Mouse (Mus musculus) spleen, embryonic (tissue): Measurements from ENCODE around the gene Nlk.

Experiments used
- CTCF ChIA-PET: fragments of 350-600 bp; sonication (Branson Sonifier 250); formaldehyde crosslinking; loops from one replicate; lab custom pipeline; 2022; lab: Charles Lee

Nlk gene

DNA sequence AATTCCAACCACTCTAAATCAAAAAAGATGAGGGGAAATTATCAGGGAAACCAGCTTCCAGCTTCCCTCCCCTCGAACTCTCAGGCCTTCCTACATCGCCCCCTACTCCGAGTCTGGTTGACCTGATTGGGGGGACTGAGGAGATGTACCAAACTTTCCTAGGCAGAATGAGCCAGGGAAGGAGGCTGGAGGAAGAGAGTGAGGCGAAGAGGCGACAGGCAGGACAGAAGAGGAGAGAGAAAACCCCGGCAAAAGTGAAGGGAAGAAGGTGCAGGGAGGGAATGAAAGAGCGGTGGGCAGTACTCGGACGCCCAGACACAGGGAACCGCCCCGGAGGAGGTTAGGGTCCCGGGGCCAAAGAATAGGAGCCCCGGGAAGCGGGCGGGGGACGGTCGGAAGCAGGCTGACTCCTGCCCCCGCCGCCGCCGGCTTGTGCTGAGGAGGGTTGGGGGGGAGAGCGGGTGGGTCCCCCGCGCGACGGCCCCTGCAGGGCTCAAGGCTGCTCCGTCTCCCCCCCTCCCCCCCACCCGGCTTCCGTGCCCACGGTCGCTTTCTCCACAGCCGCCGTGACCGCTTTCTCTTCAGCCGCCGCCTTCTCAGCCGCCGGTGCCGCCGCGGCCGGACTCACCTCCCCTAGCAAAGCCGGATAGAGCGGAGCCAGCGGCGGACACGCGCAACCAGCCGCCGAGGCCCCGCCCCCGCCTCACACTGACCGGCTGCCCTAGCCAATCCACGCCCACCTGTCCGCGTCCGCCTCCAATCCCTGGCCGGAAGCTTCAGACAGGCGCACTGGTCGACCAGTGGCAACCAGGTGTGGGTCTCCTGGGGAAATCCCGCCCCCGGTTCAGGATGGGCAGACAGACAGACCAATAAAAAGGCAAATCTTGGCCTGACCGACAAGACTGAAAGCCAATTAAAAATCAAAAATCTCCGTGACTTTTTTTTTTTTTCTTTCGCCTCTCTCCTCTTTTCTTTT is at the start of gene Nlk:
Gene Nlk (minus strand): TSS at position 597 of the 976 bp plus-strand sequence.
- CTCF ChIA-PET, result interaction anchor here (0.5 to 0.7 kb wide), 9 partner anchors 10 to 1731 kb away, joined by 3 to 7 read pairs (median 3); partner anchors contain the start of gene Utp6

DNA sequence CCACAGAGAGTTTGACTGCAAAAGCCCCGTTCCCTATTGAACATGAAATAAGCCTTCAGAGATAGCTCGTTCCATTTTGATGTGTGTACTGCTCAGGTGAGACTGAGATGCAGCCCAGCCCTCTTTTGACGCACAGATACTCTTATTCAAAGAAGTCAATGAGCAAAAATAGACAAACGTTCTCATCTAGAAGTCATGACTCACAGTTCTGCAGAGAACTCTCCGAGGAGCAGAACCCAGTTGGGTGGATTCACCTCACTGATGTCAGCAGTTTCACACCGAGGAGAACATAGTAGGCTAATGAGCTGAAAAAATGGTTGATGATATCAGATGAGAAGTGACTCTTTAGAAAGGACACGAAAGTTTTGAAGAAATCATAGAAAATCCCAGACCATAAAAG is 49.1 kb upstream of the Nlk start:
- CTCF ChIA-PET, result no interaction called here

DNA sequence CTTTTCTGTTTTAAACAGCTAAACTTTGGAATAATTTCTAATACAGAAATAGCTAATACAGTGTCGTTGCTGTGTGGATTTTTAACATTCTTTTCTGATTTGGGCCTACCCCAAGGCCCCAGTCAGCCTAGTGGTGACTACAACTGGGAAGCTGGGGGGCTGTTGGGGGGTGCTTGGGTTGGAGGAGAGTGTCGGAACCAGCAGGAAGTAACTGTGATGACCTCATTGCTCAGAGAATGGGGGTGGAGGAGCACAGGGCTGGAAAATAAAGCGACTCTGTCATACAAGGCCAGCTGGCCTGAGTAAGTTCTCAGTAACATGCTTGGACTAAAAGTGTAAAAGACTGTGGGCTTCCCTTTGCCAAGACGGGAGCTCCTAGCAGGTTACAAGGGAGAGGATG is 48.3 kb upstream of the Nlk start:
- CTCF ChIA-PET, result no interaction called here

DNA sequence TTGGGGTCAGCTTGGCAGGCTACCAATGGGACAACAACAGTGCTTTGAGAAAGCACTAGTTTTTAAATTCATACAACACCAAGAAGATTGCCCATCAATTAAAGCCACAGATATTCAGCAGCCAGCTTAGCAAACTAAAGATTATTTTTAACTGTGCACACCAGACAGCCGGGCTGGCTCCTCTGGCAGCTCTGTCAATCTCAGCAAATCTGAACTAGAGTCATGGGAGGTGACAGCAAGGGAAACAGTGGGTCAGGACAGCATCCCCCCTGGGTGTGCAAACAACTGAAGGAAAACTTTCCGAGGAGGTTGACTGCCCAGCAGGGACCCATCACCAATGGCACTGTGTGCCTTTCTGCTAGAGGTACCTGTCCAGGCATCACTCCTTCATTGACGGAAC is 45.3 kb upstream of the Nlk start:
- CTCF ChIA-PET, result no interaction called here

DNA sequence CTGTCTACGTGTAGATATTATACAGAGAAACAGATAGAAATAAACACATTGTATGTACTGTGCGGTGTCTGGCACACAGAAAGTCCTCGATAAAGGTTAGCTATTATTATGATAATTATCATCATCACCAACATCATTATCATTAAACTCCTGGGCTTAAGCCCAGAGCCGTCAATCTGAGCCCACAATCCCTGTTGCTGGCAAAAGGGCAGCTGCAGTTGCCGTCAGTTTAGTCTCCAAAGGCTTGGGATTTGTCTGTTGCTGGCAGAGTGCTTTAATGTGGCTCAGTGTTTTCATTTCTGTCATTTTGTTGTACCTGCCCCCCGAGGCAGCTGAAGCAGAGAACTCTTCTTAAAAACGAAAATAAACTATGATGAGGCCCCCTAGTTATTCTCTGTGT is 44.8 kb upstream of the Nlk start:
- CTCF ChIA-PET, result no interaction called here

DNA sequence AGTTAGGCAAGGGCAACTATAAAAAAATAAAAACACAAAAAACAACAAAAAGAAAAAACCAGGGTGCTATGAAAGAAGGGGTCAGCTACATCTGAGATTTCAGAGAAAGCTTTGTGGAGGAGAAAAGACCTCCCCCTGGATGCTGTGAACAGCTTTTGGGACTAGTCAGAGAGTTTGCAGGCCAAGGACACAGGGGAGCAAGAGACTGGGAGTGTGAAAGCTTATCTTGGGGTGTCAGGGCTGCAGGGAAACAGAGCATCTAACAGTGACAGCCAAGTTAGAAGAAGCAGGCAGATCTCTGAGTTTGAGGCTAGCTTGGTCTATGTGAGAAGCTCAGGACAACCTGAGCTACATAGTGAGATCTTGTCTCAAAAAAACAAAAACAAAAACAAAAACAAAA is 42.2 kb upstream of the Nlk start:
- CTCF ChIA-PET, result no interaction called here

DNA sequence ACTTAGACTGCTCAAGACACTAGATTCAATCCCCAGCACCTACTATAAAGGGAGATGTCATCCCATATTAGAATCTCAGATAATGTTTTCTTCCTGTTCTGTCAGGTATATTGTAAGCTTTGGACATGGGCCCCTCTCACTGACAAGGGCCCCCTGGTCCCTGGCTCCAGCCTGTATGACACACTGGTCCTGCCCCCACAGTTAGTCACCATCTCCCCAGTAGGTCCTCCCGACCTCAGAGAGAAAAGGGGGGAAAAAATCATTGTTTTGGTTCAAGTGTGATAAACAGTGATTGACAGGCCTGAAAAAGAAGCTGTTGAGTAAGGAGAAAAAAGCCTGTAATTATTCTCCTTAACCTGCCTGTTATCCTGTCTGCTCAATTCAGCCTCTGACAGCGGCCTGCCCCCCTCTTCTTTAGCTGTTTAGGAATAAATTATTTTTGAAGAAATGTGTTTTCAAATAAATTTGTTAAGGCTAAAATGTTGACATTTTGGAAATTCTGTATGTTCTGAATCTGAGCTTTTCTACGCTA is 39.8 kb upstream of the Nlk start:
- CTCF ChIA-PET, result no interaction called here

DNA sequence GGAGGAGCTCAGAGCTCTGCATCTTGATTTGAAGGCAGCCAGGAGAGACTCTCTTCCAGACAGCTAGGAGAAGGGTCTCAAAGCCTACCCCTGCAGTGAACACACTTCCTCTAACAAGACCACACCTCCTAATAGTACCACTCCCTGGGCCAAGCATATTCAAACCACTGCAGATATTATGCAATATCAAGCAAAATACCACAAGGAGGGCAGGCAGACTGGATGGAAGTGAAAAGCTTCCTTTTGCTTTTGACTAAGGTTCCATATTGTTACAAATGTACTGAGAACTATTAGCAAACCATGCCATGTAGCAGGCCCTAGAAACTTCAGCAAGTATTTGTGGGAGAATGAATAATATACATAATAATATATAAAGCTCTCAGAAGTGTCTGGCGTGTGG is 38.0 kb upstream of the Nlk start:
- CTCF ChIA-PET, result interaction anchor here (0.6 kb wide), 1 partner anchor 160 kb away, joined by 3 read pairs; no protein-coding TSS in a partner anchor

DNA sequence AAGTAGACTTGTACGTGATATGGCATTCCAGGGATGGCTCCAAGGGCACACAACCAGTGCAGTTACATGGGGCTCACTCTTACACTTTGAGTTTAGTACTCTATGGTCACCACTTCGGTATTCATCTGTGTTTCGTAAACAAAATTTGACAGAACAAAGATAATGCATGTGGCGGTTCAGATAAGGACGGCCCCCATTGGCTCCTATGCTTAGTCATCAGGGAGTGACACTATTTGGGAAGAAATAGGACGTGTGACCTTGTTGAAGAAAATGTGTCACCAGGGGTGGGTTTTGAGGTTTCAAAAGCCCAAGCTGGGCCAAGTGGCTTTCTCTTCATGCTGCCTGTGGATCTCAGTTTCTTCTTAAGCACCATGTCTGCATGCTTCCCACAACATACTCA is 35.4 kb upstream of the Nlk start:
- CTCF ChIA-PET, result no interaction called here

DNA sequence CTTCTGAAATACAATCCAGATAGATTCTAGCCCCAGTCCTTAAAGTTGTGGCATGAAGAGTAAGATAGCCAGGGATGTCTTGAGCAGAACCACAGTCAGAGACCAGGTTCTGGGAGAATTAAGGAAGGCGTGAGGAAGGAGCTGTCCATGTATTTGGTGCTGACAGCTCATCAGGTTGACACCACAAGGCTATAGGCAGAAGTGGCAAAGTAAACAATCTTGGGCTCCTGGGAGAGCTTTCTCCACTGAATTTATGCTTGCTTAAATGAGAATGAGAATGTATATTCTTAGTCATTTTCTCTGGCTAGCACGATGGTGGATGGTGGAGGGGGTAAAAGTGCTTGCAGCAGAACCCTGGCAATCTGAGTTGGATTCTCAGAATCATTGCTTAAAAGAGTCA is 33.7 kb upstream of the Nlk start:
- CTCF ChIA-PET, result no interaction called here

DNA sequence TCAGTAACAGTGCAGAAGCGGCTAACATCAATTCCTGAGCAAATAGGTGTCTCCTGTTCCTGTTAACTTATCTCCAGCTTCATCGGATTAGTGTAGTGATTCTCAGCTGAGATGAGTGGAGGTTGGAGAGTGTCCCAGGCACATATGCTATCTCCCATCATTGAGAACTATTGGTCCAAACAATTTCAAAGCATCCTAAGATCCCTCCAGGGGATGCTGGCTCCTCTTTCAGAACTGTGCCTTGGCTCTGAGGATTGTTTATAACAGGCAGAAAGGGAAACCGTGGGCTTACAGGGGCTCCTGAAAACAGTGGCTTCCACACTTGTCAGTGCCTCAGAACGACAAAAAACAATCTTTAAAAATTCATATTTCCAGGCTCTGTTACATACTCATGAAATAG is 30.9 kb upstream of the Nlk start:
- CTCF ChIA-PET, result no interaction called here

DNA sequence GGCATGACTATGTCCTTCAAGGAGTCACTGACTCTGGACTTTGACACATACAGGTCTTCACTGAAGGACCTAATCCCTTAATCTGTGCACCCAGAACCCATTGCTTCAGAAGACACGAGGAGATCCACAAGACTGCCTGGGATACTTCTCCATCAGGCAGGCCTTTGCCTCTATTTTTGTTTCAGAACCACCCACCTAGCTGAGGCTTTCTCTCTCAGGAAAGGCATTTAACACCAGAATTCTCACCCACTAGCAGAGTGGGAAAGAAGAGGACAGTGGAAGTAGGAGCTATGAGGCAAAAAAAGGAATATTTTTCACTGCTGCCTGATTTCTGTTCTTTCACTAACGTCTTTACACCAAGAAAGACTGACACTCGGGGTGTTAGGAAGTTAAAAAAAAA is 29.2 kb upstream of the Nlk start:
- CTCF ChIA-PET, result no interaction called here

DNA sequence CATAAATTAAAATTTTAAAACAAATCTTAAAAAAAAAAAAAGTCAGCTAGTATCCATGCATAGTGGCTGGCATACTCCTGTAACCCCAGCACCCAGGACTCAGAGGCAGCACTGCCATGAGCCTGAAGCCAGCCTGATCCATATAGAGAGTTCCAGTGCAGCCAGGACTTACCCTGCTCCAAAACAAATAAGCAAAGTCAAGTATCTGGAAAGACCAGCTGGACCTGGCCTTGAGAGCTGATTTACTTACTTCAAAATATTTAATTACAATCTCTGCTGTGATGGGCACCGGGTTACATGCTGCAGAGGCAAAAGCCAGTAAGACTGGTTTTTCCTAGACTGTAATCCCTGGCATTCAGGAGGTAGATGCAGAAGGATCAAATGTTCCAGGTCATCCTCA is 27.6 kb upstream of the Nlk start:
- CTCF ChIA-PET, result no interaction called here

DNA sequence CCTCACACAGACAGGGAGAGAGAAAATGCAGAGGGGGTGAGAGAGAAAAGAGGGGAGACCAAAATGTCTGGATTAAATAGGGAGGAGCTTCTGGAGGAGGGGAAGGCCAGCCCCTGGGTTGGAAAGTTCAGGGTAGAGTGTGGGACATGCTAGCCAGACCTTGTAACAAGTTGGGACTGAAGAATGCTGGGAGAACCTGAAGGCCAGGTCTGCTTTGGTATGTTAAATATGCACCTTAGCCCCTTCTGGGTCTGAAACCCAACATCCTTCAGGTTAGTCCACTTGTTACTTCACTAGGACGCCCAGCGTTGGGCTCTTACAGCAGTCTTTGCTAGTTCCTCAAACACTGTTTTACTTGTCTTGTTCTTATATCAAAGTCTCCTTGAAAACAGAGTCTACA is 24.2 kb upstream of the Nlk start:
- CTCF ChIA-PET, result no interaction called here

DNA sequence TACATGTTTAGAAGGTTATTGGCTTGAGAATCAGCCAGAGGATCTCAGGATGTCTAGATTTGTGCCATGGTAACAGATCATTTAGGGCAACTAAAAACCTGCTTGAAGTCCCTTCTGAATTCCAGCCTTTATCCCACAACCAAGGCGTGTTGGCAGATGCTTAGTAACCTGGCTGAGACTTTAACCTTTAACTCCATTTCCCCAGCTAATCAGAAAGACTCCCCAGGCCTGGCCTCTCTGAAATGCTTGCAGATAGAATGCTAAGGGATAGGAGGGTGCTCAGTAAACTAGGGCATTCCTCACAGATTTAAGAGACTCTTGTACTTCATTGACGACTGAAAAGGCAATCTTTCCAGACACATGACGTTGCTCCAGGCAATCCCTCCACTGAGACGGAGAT is 20.5 kb upstream of the Nlk start:
- CTCF ChIA-PET, result no interaction called here

DNA sequence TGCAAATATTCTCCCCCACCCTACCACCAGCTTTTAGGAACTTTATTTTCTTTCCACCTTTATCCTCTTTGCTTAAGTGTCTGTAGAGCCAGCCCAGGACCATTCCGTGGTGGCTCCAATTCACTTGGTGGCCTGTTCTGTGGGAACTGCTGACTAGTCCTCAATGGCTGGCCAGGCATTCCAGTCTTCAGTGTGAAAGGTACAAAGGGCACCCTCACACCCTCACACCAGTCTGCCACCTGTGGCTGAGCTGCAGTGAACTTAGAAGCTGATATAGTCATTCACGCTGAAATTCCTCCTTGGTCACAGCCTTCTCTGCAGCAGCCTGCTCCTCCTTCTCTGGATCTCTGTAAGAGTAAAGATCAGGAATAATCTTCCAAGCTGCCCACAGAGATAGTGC is 11.5 kb upstream of the Nlk start:
- CTCF ChIA-PET, result no interaction called here

DNA sequence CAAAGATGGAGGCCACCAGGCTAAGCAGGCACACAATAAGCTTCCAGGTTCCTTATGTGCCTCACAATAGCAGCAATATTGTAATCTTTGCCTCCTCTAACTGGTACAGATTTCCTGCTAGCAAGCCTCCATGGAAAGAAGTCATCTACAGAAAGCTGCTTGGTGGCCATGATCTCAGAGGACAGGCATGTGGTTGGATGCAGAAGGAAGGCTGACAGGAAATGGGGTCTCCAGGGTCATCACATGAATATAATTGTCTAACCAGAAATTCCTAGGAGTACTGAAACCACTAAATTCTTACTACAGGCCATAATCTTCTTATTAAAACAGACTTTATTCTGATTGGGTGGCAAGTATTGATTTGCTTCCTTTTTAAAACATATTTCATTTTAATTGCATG is 8.9 kb upstream of the Nlk start:
- CTCF ChIA-PET, result interaction anchor here (0.6 kb wide), 1 partner anchor 101 kb away, joined by 4 read pairs; no protein-coding TSS in a partner anchor

DNA sequence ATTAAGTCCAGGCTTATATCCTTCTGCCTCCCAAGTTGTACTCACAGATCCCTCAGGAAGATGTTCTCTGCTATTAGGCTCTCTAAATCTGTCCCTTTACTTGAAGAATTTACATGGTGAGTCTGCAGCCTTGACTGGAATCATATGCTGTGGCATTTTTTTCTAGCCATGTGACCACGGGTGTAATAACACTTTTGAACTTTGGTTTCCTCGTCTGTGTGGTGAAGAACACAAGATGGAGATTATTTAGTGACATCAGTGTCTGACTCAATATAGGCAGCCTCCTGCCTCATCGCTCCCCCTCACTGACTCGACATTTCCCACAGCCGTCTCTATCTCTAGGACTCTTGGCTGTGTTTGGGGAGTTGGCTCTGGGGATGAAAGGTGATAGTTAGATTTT is 5.9 kb upstream of the Nlk start:
- CTCF ChIA-PET, result no interaction called here

DNA sequence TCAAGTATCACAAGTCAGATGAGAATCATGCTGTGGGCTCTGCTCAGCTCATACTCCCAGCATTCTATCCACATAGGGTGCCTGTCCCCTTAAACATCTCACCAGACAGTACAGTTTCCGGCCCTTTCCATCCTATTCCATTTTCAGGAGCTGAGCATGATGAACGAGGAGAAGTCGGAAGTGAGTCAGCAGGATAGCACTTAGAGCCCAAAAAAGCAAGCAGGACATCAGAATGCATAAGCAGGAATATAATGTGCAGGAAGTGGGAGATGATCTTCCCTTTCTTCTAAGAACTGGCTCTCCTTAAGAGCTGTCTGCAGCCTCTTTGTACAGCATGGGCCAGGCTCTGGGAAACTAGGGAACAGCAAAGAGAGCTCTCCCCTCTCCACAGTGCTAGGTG is 5.1 kb upstream of the Nlk start:
- CTCF ChIA-PET, result interaction anchor here (0.6 kb wide), 1 partner anchor 9 kb away, joined by 3 read pairs; no protein-coding TSS in a partner anchor

DNA sequence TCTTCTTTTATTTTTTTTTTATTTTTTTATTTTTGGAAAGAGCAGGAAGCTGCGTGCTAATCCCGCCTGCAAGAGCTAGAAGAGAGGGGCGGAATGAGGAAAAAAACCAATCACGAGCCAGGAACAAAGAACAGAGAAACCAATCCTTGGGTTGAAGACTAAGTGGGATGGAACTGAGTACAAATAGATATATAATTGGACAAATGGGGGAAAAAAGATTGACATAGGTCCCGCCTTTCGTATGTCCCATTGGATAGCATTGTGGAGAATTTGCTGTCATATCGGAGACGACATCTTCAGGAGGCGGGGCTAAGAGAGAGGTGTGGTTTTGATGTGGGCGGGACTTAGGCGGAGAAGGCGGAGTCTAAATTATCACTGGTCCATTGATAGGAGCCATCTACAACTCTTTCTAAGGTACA is 589 bp upstream of the Nlk start:
- CTCF ChIA-PET, result interaction anchor here (0.6 to 0.7 kb wide), 7 partner anchors 9 to 1730 kb away, joined by 3 to 4 read pairs (median 3); partner anchors contain the start of gene Utp6

DNA sequence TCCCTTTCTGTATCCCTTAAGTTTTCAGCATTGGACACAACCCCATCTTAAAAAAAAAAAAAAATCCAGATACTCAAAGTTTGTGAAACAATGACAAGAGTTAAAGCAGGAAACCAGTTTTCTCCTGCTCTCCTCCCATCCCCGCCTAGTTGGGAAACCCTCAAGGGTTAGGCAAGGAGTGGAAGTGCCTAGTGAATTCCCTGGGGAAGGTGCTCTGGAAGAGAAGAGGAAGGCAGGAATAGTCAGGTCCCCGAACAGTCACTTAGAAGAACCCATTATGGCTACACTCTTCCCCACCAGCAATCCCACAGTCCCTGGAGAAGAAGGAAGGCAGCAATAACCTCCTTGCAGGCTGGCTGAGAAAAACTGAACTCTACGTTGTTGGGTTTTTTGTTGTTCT is 2.9 kb downstream of the Nlk start:
- CTCF ChIA-PET, result interaction anchor here (0.6 kb wide), 1 partner anchor 325 kb away, joined by 3 read pairs; no protein-coding TSS in a partner anchor

DNA sequence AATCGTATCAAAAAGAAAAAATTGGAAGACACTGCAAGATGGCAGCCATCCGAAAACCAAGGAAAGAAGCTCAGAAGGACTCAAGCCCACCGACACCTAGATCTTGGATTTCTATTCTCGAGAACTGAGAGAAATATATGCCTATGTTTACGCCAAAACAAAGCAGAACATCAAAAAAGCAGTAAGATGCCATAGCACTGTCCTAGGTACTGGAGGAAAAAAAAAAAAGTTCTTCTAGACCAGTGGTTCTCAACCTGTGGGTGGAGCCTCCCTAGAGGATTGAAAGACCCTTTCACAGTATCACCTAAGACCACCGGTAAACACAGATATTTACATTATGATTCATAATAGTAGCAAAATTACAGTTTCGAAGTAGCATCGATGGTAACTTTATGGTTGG is 3.9 kb downstream of the Nlk start:
- CTCF ChIA-PET, result interaction anchor here (0.7 kb wide), 1 partner anchor 9 kb away, joined by 3 read pairs; no protein-coding TSS in a partner anchor

DNA sequence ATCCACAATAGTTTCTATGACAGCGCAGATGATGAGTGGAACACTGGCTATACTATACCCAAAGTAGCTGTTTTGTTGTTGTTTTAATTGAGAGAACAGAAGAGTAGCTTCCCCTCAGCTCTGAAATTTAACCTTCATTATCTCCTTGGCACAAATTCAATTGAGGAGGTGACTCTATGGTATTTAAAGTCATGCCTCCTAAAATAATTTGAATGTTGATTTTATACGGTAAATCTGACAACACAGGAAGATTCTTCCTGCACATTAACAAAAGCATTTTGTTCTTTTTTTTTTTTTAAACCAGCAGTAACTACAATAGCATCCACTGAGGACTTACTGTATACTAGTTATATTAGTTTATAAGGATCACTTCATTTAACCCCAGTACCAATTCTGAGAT is 6.0 kb downstream of the Nlk start:
- CTCF ChIA-PET, result no interaction called here
